Mouse (Mus musculus): ENCODE results near the gene Uck2. TPM values are rescaled to one million over a fixed set of nuclear protein-coding genes. Genes with fewer than 3 reads are reported as not detected.

The Uck2 gene
- polyA plus RNA-seq, 1 experiment from 2014 or later, result 133 TPM

GRCm38 (mm10) chr1:167270342-167271111, 14.6 kb downstream of the Uck2 start:
- H3K4me2 ChIP-seq, result peak overlapping the region; percentile 40
- H3K27ac ChIP-seq, result peak overlapping the region; percentile 42; the same call in 1 of the 2 replicates
- no peaks in the 10 kb centered on the region for H3K27me3 ChIP-seq
- H3K36me3 ChIP-seq, result 0 out of 2 replicates have a peak, but pooled peaks cover 5% of the 10 kb centered on the region
- H3K9me3 ChIP-seq, result no peaks in the 10 kb centered on the region
- WGBS, result 24% methylated on average over 19 of the region's 19 CpGs
- no peak overlapping the region for H3K4me3 ChIP-seq (replicated peaks)
- peak; percentile 35; the same call in 1 of the 2 replicates for ATAC-seq (ENCODE audit: insufficient number of reproducible peaks, insufficient read depth, low FRiP score, low TSS enrichment, low read depth)
- H3K4me1 ChIP-seq (replicated peaks), result peaks cover 53% of the 10 kb centered on the region
- H3K9ac ChIP-seq (replicated peaks), result peak overlapping the region; percentile 18

GRCm38 (mm10) chr1:167269856-167270270, 15.3 kb downstream of the Uck2 start:
- 40% methylated on average over 6 of the region's 6 CpGs for WGBS
- ATAC-seq (ENCODE audit: insufficient number of reproducible peaks, insufficient read depth, low FRiP score, low TSS enrichment, low read depth), result no peak
- 0 out of 2 replicates have a peak, but pooled peaks cover 5% of the 10 kb centered on the region for H3K36me3 ChIP-seq
- H3K4me1 ChIP-seq (replicated peaks), result peaks cover 53% of the 10 kb centered on the region
- no peak overlapping the region for H3K4me3 ChIP-seq (replicated peaks)
- H3K9me3 ChIP-seq, result no peaks in the 10 kb centered on the region
- H3K27ac ChIP-seq, result peak overlapping the region; percentile 42; the same call in 1 of the 2 replicates
- H3K27me3 ChIP-seq, result no peaks in the 10 kb centered on the region
- H3K9ac ChIP-seq (replicated peaks), result no peak overlapping the region; the same call in 1 of the 2 replicates
- peak overlapping the region; percentile 40; the same call in 1 of the 2 replicates for H3K4me2 ChIP-seq

- Histone ChIP-seq H3K9me3 (no peaks in the 10 kb centered on the region), H3K4me2 (peak overlapping the region; percentile 40; the same call in 1 of the 2 replicates), H3K4me3 (replicated peaks) (no peak overlapping the region), H3K9ac (replicated peaks) (no peak overlapping the region), H3K27ac (peak overlapping the region; percentile 50), H3K36me3 (0 out of 2 replicates have a peak, but pooled peaks cover 5% of the 10 kb centered on the region), H3K4me1 (replicated peaks) (peaks cover 53% of the 10 kb centered on the region), H3K27me3 (no peaks in the 10 kb centered on the region)
- no peak for ATAC-seq (ENCODE audit: insufficient number of reproducible peaks, insufficient read depth, low FRiP score, low TSS enrichment, low read depth)
- 22% methylated on average over 14 of the region's 14 CpGs for WGBS
Measured at GRCm38 (mm10) chr1:167269350-167269811, 15.7 kb downstream of the Uck2 start.

- H3K4me3 ChIP-seq (replicated peaks), result no peak overlapping the region
- no peak for ATAC-seq (ENCODE audit: insufficient number of reproducible peaks, insufficient read depth, low FRiP score, low TSS enrichment, low read depth)
- H3K9ac ChIP-seq (replicated peaks), result no peak overlapping the region
- 0 out of 2 replicates have a peak, but pooled peaks cover 5% of the 10 kb centered on the region for H3K36me3 ChIP-seq
- H3K4me1 ChIP-seq (replicated peaks), result peaks cover 45% of the 10 kb centered on the region
- no peak overlapping the region for H3K4me2 ChIP-seq
- H3K27ac ChIP-seq, result no peak overlapping the region
- WGBS, result 82% methylated on average over 9 of the region's 9 CpGs
- H3K9me3 ChIP-seq, result no peaks in the 10 kb centered on the region
- H3K27me3 ChIP-seq, result no peaks in the 10 kb centered on the region
Measured at GRCm38 (mm10) chr1:167268360-167269063, 16.6 kb downstream of the Uck2 start.

GRCm38 (mm10) chr1:167266720-167267119, 18.4 kb downstream of the Uck2 start:
- Histone ChIP-seq H3K27me3 (no peaks in the 10 kb centered on the region), H3K9ac (replicated peaks) (no peak overlapping the region), H3K4me2 (no peak overlapping the region), H3K4me3 (replicated peaks) (no peak overlapping the region), H3K4me1 (replicated peaks) (peaks cover 40% of the 10 kb centered on the region), H3K36me3 (0 out of 2 replicates have a peak, but pooled peaks cover 5% of the 10 kb centered on the region), H3K9me3 (no peaks in the 10 kb centered on the region), H3K27ac (no peak overlapping the region)
- no peak for ATAC-seq (ENCODE audit: insufficient number of reproducible peaks, insufficient read depth, low FRiP score, low TSS enrichment, low read depth)
- WGBS, result 84% methylated on average over 3 of the region's 3 CpGs

- Histone ChIP-seq H3K4me2 (no peak overlapping the region), H3K27me3 (no peaks in the 10 kb centered on the region), H3K4me3 (replicated peaks) (no peak overlapping the region), H3K9me3 (no peaks in the 10 kb centered on the region), H3K9ac (replicated peaks) (no peak overlapping the region), H3K4me1 (replicated peaks) (peaks cover 27% of the 10 kb centered on the region), H3K36me3 (0 out of 2 replicates have a peak, but pooled peaks cover 5% of the 10 kb centered on the region), H3K27ac (no peak overlapping the region)
- no peak for ATAC-seq (ENCODE audit: insufficient number of reproducible peaks, insufficient read depth, low FRiP score, low TSS enrichment, low read depth)
- 80% methylated on average over 4 of the region's 4 CpGs for WGBS
Measured at GRCm38 (mm10) chr1:167265366-167265765, 19.8 kb downstream of the Uck2 start.

GRCm38 (mm10) chr1:167262489-167263041, 22.6 kb downstream of the Uck2 start:
- 70% methylated on average over 10 of the region's 10 CpGs for WGBS
- no peak for ATAC-seq (ENCODE audit: insufficient number of reproducible peaks, insufficient read depth, low FRiP score, low TSS enrichment, low read depth)

GRCm38 (mm10) chr1:167261750-167262149, 23.4 kb downstream of the Uck2 start:
- ATAC-seq (ENCODE audit: insufficient number of reproducible peaks, insufficient read depth, low FRiP score, low TSS enrichment, low read depth), result no peak
- peaks cover 11% of the 10 kb centered on the region for H3K4me1 ChIP-seq (replicated peaks)
- H3K27me3 ChIP-seq, result no peaks in the 10 kb centered on the region
- no peak overlapping the region for H3K27ac ChIP-seq
- WGBS, result 89% methylated on average over 11 of the region's 11 CpGs
- no peak overlapping the region for H3K4me2 ChIP-seq
- no peak overlapping the region for H3K9ac ChIP-seq (replicated peaks)
- H3K4me3 ChIP-seq (replicated peaks), result no peak overlapping the region
- H3K36me3 ChIP-seq, result no peaks in the 10 kb centered on the region
- no peaks in the 10 kb centered on the region for H3K9me3 ChIP-seq

More at GRCm38 (mm10) chr1:167262489-167263041, 22.6 kb downstream of the Uck2 start:
- Histone ChIP-seq H3K27ac (no peak overlapping the region), H3K27me3 (no peaks in the 10 kb centered on the region), H3K9me3 (no peaks in the 10 kb centered on the region), H3K36me3 (0 out of 2 replicates have a peak, but pooled peaks cover under 1% of the 10 kb centered on the region), H3K4me1 (replicated peaks) (peaks cover 7% of the 10 kb centered on the region), H3K4me2 (no peak overlapping the region), H3K9ac (replicated peaks) (no peak overlapping the region), H3K4me3 (replicated peaks) (no peak overlapping the region)

GRCm38 (mm10) chr1:167259702-167260101, 25.4 kb downstream of the Uck2 start:
- WGBS, result 73% methylated on average over 10 of the region's 10 CpGs
- Histone ChIP-seq H3K4me1 (replicated peaks) (peaks cover 22% of the 10 kb centered on the region), H3K36me3 (no peaks in the 10 kb centered on the region), H3K27me3 (no peaks in the 10 kb centered on the region), H3K27ac (no peak overlapping the region), H3K4me2 (no peak overlapping the region), H3K9ac (replicated peaks) (no peak overlapping the region), H3K9me3 (no peaks in the 10 kb centered on the region), H3K4me3 (replicated peaks) (no peak overlapping the region)
- no peak for ATAC-seq (ENCODE audit: insufficient number of reproducible peaks, insufficient read depth, low FRiP score, low TSS enrichment, low read depth)

- Histone ChIP-seq H3K4me3 (replicated peaks) (no peak overlapping the region), H3K27ac (no peak overlapping the region), H3K4me1 (replicated peaks) (peaks cover 27% of the 10 kb centered on the region), H3K9ac (replicated peaks) (no peak overlapping the region), H3K36me3 (no peaks in the 10 kb centered on the region), H3K9me3 (no peaks in the 10 kb centered on the region), H3K4me2 (no peak overlapping the region), H3K27me3 (no peaks in the 10 kb centered on the region)
- WGBS, result 67% methylated on average over 15 of the region's 15 CpGs
- ATAC-seq (ENCODE audit: insufficient number of reproducible peaks, insufficient read depth, low FRiP score, low TSS enrichment, low read depth), result no peak
Measured at GRCm38 (mm10) chr1:167256724-167257302, 28.3 kb downstream of the Uck2 start.
